Mouse (Mus musculus) kidney, postnatal 0 days (tissue): ENCODE measurements around the gene Rdm1. TPM values are rescaled to one million over a fixed set of nuclear protein-coding genes. Genes with fewer than 3 reads are reported as not detected.
A peak's percentile ranks its signal among the peaks of the same experiment; 100 is the strongest.

Source experiments
- ATAC-seq: fragments of 200-750 bp; cut with Nextera tagmentation; replicated peaks from 2 replicates; pipeline ENCODE4 v1.8.0; 2017; ENCODE audit warnings: low read depth, moderate number of reproducible peaks, moderate TSS enrichment, moderate library complexity; ENCODE audit not compliant: low FRiP score
- DNase-seq: peaks from one replicate; pipeline ENCODE4 v3.0.0-alpha.2; 2016; ENCODE audit warnings: low spot score
- H3K27ac ChIP-seq: fragments of 300-500 bp; sonication (generic); 2 replicates; pipeline ENCODE4 v1.5.1; 2014; ENCODE audit warnings: mild to moderate bottlenecking
- H3K27me3 ChIP-seq: fragments of 300-500 bp; sonication (generic); 2 replicates; pipeline ENCODE4 v1.6.1; 2014; ENCODE audit warnings: low read length, mixed read lengths; ENCODE audit not compliant: insufficient read depth
- H3K36me3 ChIP-seq: fragments of 300-500 bp; sonication (generic); 2 replicates; pipeline ENCODE4 v1.6.1; 2014; ENCODE audit warnings: low read length, mixed read lengths; ENCODE audit not compliant: insufficient read depth
- H3K4me1 ChIP-seq: fragments of 300-500 bp; sonication (generic); replicated peaks from 2 replicates; pipeline ENCODE4 v1.6.1; 2014; ENCODE audit warnings: antibody characterized with exemption, low read length, mixed read lengths; ENCODE audit not compliant: insufficient read depth
- H3K4me2 ChIP-seq: fragments of 300-500 bp; sonication (generic); 2 replicates; pipeline ENCODE4 v1.6.1; 2014; ENCODE audit warnings: mild to moderate bottlenecking, low read length, moderate library complexity, mixed read lengths
- H3K4me3 ChIP-seq: fragments of 300-500 bp; sonication (generic); replicated peaks from 2 replicates; pipeline ENCODE4 v1.5.1; 2014; ENCODE audit warnings: low read depth, low read length
- H3K9ac ChIP-seq: fragments of 300-500 bp; sonication (generic); 2 replicates; pipeline ENCODE4 v1.6.1; 2014; ENCODE audit warnings: low read depth, low read length
- H3K9me3 ChIP-seq: fragments of 300-500 bp; sonication (generic); replicated peaks from 2 replicates; pipeline ENCODE4 v1.6.1; 2016; ENCODE audit warnings: low read length, inconsistent platforms, mixed read lengths
- CTCF ChIP-seq: IDR thresholded peaks from 2 replicates; pipeline ENCODE4 v1.5.1; 2016; ENCODE audit warnings: antibody characterized with exemption, low read depth, mild to moderate bottlenecking, moderate library complexity
- WGBS: fragments of 180-500 bp; shearing (Covaris S2); extraction: QIAGEN DNeasy Blood & Tissue Kit; methylation state at CpG from one replicate; pipeline ENCODE4 v1.1.7; 2014; 5-methylcytosine and 5-hydroxymethylcytosine counted together
- polyA plus RNA-seq: library from polyadenylated mRNA; unstranded; fragments of >200 nt; fragmentation: Nextera tagmentation; extraction: Ambion mirVana; gene quantifications from 2 replicates; pipeline ENCODE4 v1.2.1, GENCODE M21; 2015

Rdm1 gene
- polyA plus RNA-seq, 1 experiment from 2014 or later, result 37.6 TPM

- Histone ChIP-seq H3K27me3 (no peaks in the 10 kb centered on the region), H3K9ac (no peak overlapping the region), H3K9me3 (no peaks in the 10 kb centered on the region), H3K4me2 (peak overlapping the region; percentile 78), H3K36me3 (no peaks in the 10 kb centered on the region), H3K4me1 (peaks cover 11% of the 10 kb centered on the region), H3K27ac (peak overlapping the region; percentile 60), H3K4me3 (no peak overlapping the region)
- ATAC-seq (peak; percentile 46; the same call in 1 of the 2 replicates), DNase-seq (no peak)
- TF ChIP-seq CTCF, result no peak
- WGBS, result 8% methylated on average over 13 of the region's 13 CpGs
Observed at GRCm38 (mm10) chr11:101668546-101669261, 41.7 kb downstream of the Rdm1 start.

GRCm38 (mm10) chr11:101670334-101670733 lies 43.3 kb downstream of the Rdm1 start:
- TF ChIP-seq CTCF, result no peak
- no peaks in the 10 kb centered on the region for H3K27me3 ChIP-seq
- WGBS, result 88% methylated on average over 1 of the region's 1 CpGs
- ATAC-seq (no peak), DNase-seq (no peak)
- no peak overlapping the region for H3K9ac ChIP-seq
- peaks cover 11% of the 10 kb centered on the region for H3K4me1 ChIP-seq
- H3K9me3 ChIP-seq, result no peaks in the 10 kb centered on the region
- no peak overlapping the region for H3K4me2 ChIP-seq
- H3K4me3 ChIP-seq, result no peak overlapping the region
- H3K36me3 ChIP-seq, result no peaks in the 10 kb centered on the region
- no peak overlapping the region for H3K27ac ChIP-seq

GRCm38 (mm10) chr11:101671255-101671654 lies 44.3 kb downstream of the Rdm1 start:
- DNase-seq (no peak), ATAC-seq (no peak)
- Histone ChIP-seq H3K4me3 (no peak overlapping the region), H3K9ac (no peak overlapping the region), H3K36me3 (no peaks in the 10 kb centered on the region), H3K4me1 (peaks cover 11% of the 10 kb centered on the region), H3K27ac (no peak overlapping the region), H3K9me3 (no peaks in the 10 kb centered on the region), H3K4me2 (no peak overlapping the region), H3K27me3 (no peaks in the 10 kb centered on the region)
- TF ChIP-seq CTCF, result no peak
- 82% methylated on average over 4 of the region's 4 CpGs for WGBS

DNA sequence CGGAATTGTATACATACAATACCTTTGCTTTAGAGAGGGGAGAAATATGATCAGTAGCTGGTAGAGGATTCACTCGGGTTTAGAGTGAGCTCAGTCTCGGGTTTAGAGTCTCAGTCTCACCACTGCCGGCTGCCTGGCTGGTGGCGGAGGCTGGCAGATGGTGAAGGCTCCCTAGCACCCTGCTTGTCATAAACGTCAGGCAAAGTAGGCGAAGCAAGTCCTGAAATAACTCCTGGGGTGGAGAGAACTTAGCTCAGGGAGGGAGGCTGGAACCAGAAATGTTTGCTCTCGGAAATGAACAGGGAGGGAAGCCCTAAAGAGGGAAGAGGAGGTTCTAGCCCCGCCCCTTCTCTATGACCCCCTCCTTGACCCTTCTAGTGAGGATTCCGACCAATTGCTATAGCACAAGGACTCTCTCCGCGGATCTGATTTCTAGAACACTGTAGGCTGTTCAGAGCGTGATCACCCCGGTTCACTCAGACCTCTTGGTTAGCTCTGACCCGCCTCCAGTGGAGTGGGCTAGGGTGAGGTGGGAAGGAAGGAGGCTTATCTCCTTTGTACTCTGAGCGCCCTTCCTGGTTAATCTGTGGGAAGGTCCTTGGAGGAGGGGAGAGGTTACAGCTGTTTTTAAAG lies 46.1 kb downstream of the Rdm1 start:
- H3K4me1 ChIP-seq, result peaks cover 6% of the 10 kb centered on the region
- H3K4me3 ChIP-seq, result no peak overlapping the region
- no peaks in the 10 kb centered on the region for H3K9me3 ChIP-seq
- H3K9ac ChIP-seq, result no peak overlapping the region
- H3K27me3 ChIP-seq, result no peaks in the 10 kb centered on the region
- TF ChIP-seq CTCF, result no peak
- H3K4me2 ChIP-seq, result peak overlapping the region; percentile 19
- H3K36me3 ChIP-seq, result no peaks in the 10 kb centered on the region
- ATAC-seq (no peak), DNase-seq (peak; percentile 61)
- peak overlapping the region; percentile 61 for H3K27ac ChIP-seq
- WGBS, result 20% methylated on average over 16 of the region's 16 CpGs

DNA sequence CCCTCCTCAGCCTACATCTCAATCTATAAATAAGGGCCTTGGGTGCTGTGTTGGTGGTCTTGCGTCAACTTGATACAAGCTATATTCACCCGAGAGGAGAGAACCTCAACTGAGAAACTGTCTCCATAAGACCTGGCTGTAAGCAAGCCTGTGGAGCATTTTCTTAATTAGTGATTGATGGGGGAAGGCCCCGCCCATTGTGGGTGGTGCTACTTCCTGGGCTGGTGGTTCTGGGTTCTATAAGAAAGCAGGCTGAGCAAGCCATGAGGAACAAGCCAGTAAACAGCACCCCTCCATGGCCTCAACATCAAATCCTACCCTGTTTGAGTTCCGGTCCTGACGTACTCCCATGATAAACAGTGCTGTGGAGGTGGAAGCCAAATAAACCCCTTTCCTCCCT lies 47.1 kb downstream of the Rdm1 start:
- DNase-seq, result no peak
- H3K27ac ChIP-seq, result 0 out of 2 replicates have a peak overlapping the region, but pooled peaks have one; percentile 61
- WGBS, result 90% methylated on average over 5 of the region's 5 CpGs
- no peak for TF ChIP-seq CTCF
- no peaks in the 10 kb centered on the region for H3K9me3 ChIP-seq
- H3K36me3 ChIP-seq, result no peaks in the 10 kb centered on the region
- H3K4me3 ChIP-seq, result no peak overlapping the region
- H3K27me3 ChIP-seq, result no peaks in the 10 kb centered on the region
- H3K9ac ChIP-seq, result no peak overlapping the region
- H3K4me1 ChIP-seq, result peaks cover 6% of the 10 kb centered on the region; the same call in 1 of the 2 replicates
- no peak overlapping the region for H3K4me2 ChIP-seq
- no peak for ATAC-seq

GRCm38 (mm10) chr11:101675349-101675748 lies 48.4 kb downstream of the Rdm1 start:
- Histone ChIP-seq H3K9ac (no peak overlapping the region), H3K27me3 (no peaks in the 10 kb centered on the region), H3K36me3 (no peaks in the 10 kb centered on the region), H3K4me3 (no peak overlapping the region), H3K9me3 (no peaks in the 10 kb centered on the region), H3K4me2 (no peak overlapping the region), H3K27ac (no peak overlapping the region), H3K4me1 (peaks cover 3% of the 10 kb centered on the region; the same call in 1 of the 2 replicates)
- peak; percentile 61; the same call in 1 of the 2 replicates for ATAC-seq
- 70% methylated on average over 4 of the region's 4 CpGs for WGBS
- TF ChIP-seq CTCF, result no peak
- peak; percentile 32 for DNase-seq
